Mouse (Mus musculus) erythroblast, adult 5-6 weeks (primary cell): ENCODE data around the gene Fkbpl. TPM values are rescaled to one million over a fixed set of nuclear protein-coding genes. Genes with fewer than 3 reads are reported as not detected.

ENCODE experiments used
- ATAC-seq: replicated peaks from 2 replicates; pipeline ENCODE4 v1.8.0; 2016; ENCODE audit warnings: moderate number of reproducible peaks, mild to moderate bottlenecking, moderate TSS enrichment, inconsistent platforms; ENCODE audit not compliant: poor library complexity, low FRiP score, severe bottlenecking
- total RNA-seq, 2 experiments: library from RNA; stranded (forward) in 1 of 2; stranded (reverse) in 1 of 2; fragments of 150-400 nt in 1 of 2; fragments of 200-764, 138-1000 nt in 1 of 2; gene quantifications; 2 replicates each; pipeline versions ENCODE4 v1.2.3 to v1.2.4; 2015 to 2017; ENCODE audit warnings: low replicate concordance in 2 of 2

Fkbpl gene
- total RNA-seq, 2 experiments from 2014 or later, result 3.9 TPM; not detected in 1

GRCm38 (mm10) chr17:34626062-34626772 lies 18.3 kb upstream of the Fkbpl start:
- 0 out of 2 replicates have a peak, but pooled peaks have one; percentile 5 for ATAC-seq

- peak; percentile 45 for ATAC-seq
Observed at GRCm38 (mm10) chr17:34626773-34627092, 17.8 kb upstream of the Fkbpl start.

- ATAC-seq, result peak; percentile 59
Observed at GRCm38 (mm10) chr17:34627093-34627942, 17.2 kb upstream of the Fkbpl start.

GRCm38 (mm10) chr17:34627943-34628643 lies 16.5 kb upstream of the Fkbpl start, which contains the start of gene Ppt2:
Gene Ppt2, minus strand, starts transcription at chr17:34628510.
- ATAC-seq, result no peak

GRCm38 (mm10) chr17:34628644-34628967 lies 16.0 kb upstream of the Fkbpl start:
- ATAC-seq, result no peak

- ATAC-seq, result no peak
Observed at GRCm38 (mm10) chr17:34629221-34629751, 15.3 kb upstream of the Fkbpl start, which contains the start of gene Prrt1. Gene Prrt1, plus strand, starts transcription at chr17:34629533.

- no peak for ATAC-seq
Observed at GRCm38 (mm10) chr17:34629796-34630603, 14.6 kb upstream of the Fkbpl start.

GRCm38 (mm10) chr17:34630761-34631301 lies 13.7 kb upstream of the Fkbpl start:
- no peak for ATAC-seq

- no peak for ATAC-seq
Observed at GRCm38 (mm10) chr17:34631647-34632046, 12.9 kb upstream of the Fkbpl start.

- ATAC-seq, result peak; percentile 51
Observed at GRCm38 (mm10) chr17:34632261-34632691, 12.3 kb upstream of the Fkbpl start.

- ATAC-seq, result no peak
Observed at GRCm38 (mm10) chr17:34635671-34636070, 8.9 kb upstream of the Fkbpl start.

GRCm38 (mm10) chr17:34637459-34637858 lies 7.1 kb upstream of the Fkbpl start:
- ATAC-seq, result no peak

GRCm38 (mm10) chr17:34639461-34640255 lies 4.9 kb upstream of the Fkbpl start:
- ATAC-seq, result no peak

GRCm38 (mm10) chr17:34640778-34641601 lies 3.6 kb upstream of the Fkbpl start:
- ATAC-seq, result no peak

GRCm38 (mm10) chr17:34641945-34642344 lies 2.6 kb upstream of the Fkbpl start:
- ATAC-seq, result no peak

GRCm38 (mm10) chr17:34643379-34643778 lies 1.2 kb upstream of the Fkbpl start:
- no peak for ATAC-seq

- no peak for ATAC-seq
Observed at GRCm38 (mm10) chr17:34643944-34644343, 620 bp upstream of the Fkbpl start.
